Mouse (Mus musculus) layer of hippocampus, adult 11-12 months (tissue): ENCODE results near the gene Adam30.
"Not testable (repeated sequence)": the region's sequence is repeated elsewhere in the genome, so short reads cannot be mapped to it uniquely, and the experiment has no call there.

Source experiments
- DNase-seq: peaks from one replicate; pipeline ENCODE4 v3.0.0; 2022; ENCODE audit warnings: low spot score

The Adam30 gene

GRCm38 (mm10) chr3:98160330-98160729 lies at the start of gene Adam30:
TSS of gene Adam30 (plus strand) at chr3:98160630.
- no peak for DNase-seq

- DNase-seq: no peak
Measured at GRCm38 (mm10) chr3:98118252-98118651, 42.2 kb upstream of the Adam30 start.

GRCm38 (mm10) chr3:98119338-98119737 lies 41.1 kb upstream of the Adam30 start:
- DNase-seq: no peak

- DNase-seq: no peak
Measured at GRCm38 (mm10) chr3:98120884-98121283, 39.5 kb upstream of the Adam30 start.

GRCm38 (mm10) chr3:98127775-98128174 lies 32.7 kb upstream of the Adam30 start:
- no peak for DNase-seq

GRCm38 (mm10) chr3:98128716-98129115 lies 31.7 kb upstream of the Adam30 start:
- no peak for DNase-seq

- not testable (repeated sequence) for DNase-seq
Measured at GRCm38 (mm10) chr3:98132140-98132539, 28.3 kb upstream of the Adam30 start.

GRCm38 (mm10) chr3:98132636-98133035 lies 27.8 kb upstream of the Adam30 start:
- DNase-seq: no peak

- DNase-seq: no peak
Measured at GRCm38 (mm10) chr3:98141456-98141855, 19.0 kb upstream of the Adam30 start.

- no peak for DNase-seq
Measured at GRCm38 (mm10) chr3:98142862-98143261, 17.6 kb upstream of the Adam30 start.

- DNase-seq: no peak
Measured at GRCm38 (mm10) chr3:98145204-98145603, 15.2 kb upstream of the Adam30 start.

- no peak for DNase-seq
Measured at GRCm38 (mm10) chr3:98146471-98147410, 13.7 kb upstream of the Adam30 start.

- no peak for DNase-seq
Measured at GRCm38 (mm10) chr3:98147706-98148105, 12.7 kb upstream of the Adam30 start.

GRCm38 (mm10) chr3:98149881-98150280 lies 10.5 kb upstream of the Adam30 start:
- DNase-seq: no peak

- no peak for DNase-seq
Measured at GRCm38 (mm10) chr3:98151016-98151415, 9.4 kb upstream of the Adam30 start.

- no peak for DNase-seq
Measured at GRCm38 (mm10) chr3:98153460-98153859, 7.0 kb upstream of the Adam30 start.

GRCm38 (mm10) chr3:98156158-98156557 lies 4.3 kb upstream of the Adam30 start:
- DNase-seq: no peak

- DNase-seq: no peak
Measured at GRCm38 (mm10) chr3:98157073-98157472, 3.4 kb upstream of the Adam30 start.

- DNase-seq: no peak
Measured at GRCm38 (mm10) chr3:98157585-98157984, 2.8 kb upstream of the Adam30 start.

- DNase-seq: no peak
Measured at GRCm38 (mm10) chr3:98158646-98159045, 1.8 kb upstream of the Adam30 start.

- no peak for DNase-seq
Measured at GRCm38 (mm10) chr3:98159289-98159688, 1.1 kb upstream of the Adam30 start.

GRCm38 (mm10) chr3:98178340-98178739 lies 17.9 kb downstream of the Adam30 start:
- DNase-seq: peak; percentile 44

- DNase-seq: peak; percentile 77
Measured at GRCm38 (mm10) chr3:98180805-98181204, 20.4 kb downstream of the Adam30 start.
